Mouse (Mus musculus) kidney, postnatal 14 days (tissue): Measurements from ENCODE around the gene Tjap1.

ENCODE experiments used
- DNase-seq: peaks from one replicate; pipeline ENCODE4 v3.0.0; 2022; ENCODE audit warnings: mixed read lengths

The Tjap1 gene

DNA sequence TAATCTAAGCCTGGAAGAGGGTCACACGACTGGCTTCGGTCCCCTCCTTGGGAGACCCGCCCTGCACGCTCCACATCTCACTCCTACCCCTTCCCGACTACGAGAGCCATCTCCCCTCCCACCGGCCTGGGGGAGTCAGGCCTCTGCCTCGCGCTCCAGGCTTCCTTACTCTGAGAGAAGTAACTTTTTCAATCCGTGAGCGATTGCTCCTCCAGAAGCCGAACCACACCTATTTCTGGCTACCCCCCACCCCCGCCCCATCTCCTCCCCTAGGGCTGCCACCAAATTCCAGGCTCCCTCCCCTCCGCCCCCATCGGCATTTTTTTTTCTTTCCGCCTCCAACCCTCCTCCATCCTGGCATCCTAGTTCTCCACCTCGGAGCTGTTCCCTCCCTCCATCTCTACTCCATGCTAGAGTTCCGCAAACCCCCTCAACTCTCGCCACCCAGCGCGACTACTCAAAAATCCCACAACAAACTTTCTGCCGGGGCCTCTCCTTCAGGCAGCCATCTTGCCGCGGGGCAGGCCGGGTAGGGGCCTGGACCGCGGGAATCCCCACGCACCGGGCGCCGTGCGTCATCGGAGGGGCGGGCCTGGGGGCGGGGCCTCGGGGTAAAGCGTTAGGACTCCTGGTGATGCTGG, at the start of gene Tjap1:
Gene Tjap1 (minus strand): TSS at position 544 of the 641 bp plus-strand sequence.
- peak; percentile 94 for DNase-seq

DNA sequence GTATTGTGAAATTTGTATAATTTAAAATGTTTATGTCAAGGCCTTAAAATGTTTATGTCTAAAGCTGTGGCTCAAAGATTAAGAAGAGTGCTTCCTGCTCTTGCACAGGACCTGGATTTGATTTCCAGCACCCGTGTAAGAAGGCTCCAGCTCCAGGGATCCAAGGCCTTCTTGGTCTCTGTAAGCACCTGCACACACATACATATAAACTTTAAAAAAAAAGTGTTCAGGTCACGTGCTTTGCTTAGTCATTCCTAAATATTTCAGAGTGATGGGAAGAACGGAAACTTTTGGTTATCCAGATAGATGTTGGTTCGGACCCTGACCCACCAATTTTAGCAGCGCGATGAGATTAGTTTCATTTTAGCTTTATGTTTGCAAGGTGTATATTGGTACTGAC, 45.9 kb upstream of the Tjap1 start:
- DNase-seq: no peak

DNA sequence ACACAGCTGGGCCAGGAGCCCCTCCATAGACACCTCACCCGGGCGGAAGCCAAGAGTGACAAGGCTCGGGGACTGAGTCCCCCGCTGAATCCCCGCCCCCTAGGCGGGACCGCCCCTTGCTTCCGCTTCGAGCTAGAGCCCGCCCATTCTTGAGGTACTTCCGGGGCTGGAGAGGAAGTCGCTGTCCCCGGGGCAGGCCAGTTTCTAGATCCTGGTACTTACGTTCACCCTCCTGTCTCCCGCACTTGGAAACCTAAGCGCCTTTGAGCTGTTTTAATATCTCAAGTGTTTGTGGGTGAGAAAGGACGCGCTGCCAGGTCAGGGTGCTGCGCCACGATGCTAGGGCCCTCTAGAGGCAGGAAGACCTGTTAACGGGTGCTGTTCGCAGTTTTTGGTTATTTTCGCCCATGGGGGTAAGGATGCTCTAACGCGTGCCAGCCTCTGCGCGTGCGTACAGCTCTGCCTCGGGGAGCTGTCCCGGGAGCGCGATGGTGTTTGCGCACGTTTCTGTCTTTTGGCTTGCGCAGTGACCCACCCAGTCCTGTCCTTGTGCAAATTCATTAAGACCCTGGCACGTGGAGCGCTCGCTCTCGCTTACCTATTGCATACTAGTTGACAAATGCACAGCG, 45.2 kb upstream of the Tjap1 start, which contains the start of gene Abcc10:
Gene Abcc10 (minus strand): TSS at position 447 of the 629 bp plus-strand sequence.
- peak; percentile 96 for DNase-seq

DNA sequence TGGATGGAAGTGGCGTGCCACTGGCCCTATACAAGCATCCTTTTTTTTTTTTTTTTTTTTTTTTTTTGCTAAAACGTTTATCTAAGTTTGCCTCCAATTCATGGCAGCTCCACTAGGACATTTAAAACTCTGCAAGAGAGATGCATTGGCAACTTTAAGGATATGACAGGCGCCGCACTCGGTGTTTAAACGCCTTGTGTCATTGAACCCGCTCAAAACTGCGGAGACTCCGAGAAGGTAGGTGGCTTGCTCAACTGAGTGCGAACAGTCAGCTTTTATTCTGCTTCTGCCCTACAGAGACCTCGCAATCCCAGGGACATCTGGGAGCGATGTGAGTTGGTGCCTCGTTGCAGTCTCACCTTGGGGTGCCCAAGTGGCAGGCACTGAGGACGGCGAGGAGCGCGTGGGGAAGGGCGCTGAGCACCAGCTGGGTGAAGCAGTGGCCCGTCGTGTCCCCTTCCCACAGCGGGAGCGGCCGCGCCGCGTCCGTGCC, 44.6 kb upstream of the Tjap1 start:
- no peak for DNase-seq

DNA sequence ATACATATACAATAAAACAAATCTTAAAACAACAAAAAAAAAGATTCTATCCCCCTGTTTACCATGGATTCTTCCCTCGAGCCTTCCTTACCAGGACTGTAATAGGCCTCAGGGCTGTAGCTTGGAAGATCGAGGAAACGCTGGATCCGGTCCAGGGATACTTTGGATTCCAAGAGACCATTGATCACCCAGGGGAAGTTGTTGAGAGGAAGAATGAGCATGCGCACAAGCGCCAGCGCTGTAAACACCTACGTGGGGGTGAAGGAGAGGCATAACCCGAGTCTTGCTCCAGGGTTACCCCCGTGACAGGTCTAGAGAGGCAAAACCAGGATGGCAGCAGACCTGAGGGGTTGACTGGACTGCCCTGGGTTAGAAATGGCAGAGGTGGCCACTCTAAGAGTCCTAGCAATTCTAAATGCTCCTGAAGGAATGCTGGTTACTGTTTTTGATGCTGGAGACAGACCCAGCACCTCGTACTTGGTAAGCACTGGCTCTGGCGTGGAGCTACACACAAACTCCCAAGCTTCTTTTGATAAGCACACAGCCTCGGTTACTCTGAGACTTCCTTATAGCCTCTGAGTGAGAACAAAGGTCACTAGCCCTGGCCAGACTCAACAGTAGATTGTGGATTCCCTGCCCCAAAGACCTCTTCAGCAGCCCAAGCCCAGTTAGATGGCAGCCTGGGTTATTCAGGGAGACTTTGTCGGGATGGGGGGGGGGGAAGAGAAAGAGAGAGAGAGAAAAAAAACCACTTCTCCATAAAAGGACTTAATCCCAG, 39.4 kb upstream of the Tjap1 start:
- no peak for DNase-seq

DNA sequence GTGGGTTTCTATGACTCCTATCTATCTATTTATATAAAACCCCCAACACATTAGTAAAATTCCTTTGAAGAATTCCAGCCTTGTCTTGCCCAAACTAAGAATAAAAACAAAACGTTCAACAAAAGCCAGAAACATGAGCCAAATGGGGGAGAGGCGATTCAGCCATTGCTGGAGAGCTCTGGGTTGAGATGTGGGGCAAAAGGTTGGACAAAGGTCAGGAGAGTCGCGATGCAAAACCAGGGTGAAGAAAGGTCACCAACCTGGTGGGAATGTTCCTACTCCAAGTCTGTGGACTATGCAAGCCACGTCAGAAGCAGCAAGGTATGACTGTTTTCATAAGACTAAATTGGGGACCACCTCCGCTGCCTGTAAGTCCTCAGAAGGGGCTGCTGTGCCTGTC, 37.7 kb upstream of the Tjap1 start:
- DNase-seq: no peak

DNA sequence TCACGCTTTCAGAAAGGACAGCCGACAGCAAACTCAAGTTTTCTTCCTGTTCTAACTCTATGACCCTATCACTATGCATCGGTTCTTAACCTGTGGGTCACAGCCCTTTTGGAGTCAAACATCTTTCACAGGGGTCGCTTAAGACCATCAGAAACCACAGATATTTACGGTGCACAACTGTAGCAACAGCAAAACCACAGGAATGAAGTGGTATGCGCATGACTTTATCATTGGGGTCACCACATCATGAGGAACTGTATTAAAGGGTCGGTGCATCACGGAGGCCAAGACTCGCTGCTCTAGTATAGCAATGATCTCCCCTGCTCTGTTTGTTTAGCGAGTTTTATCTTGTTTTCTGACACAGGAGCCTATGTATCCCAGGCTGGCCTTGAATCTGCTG, 33.0 kb upstream of the Tjap1 start:
- DNase-seq: no peak

DNA sequence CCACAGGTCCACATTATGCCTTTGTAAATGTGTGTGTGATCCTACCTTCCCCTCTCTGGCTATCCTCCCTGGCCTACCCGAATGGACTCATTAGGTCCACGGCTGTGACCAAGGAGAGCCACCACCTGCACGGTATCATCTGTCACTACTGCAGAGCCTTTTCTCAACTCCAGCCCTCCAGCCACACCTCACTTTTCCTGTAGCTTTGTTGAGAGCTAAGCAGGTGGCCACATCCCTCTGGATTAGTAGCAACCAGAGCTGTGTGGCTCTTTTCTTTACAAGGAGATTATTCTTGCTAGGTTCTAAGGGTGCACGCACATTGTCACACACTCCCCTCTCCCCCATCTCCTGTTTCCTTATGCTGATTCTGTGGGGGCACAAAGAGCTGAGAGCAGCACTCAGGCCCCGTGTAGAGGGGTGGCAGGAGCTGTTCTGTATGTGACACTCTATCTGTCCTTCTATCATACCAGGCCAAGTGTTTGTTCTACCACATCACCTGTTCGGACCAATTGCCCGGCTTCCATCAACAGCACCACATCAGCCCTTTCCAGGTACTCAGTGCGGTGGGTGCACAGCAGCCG, 30.4 kb upstream of the Tjap1 start:
- DNase-seq: no peak

DNA sequence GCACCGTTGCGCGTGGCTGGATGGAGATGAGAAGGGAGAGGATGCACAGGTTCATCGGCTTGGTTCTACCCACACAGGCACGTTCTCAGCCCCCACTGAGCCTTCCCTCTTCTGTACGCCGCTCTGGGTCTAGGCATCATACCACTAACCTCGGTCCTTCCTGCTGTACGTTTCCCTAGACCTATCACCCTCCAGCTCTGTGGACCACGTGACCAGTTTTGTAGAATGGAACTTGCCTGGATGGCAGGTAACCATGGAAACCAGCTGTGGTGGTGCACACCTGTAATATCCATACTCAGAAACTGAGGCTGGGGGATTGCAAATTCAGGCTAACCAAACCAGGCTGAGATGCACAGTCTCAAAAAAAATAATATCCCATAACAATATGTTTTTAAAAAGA, 27.7 kb upstream of the Tjap1 start:
- no peak for DNase-seq

DNA sequence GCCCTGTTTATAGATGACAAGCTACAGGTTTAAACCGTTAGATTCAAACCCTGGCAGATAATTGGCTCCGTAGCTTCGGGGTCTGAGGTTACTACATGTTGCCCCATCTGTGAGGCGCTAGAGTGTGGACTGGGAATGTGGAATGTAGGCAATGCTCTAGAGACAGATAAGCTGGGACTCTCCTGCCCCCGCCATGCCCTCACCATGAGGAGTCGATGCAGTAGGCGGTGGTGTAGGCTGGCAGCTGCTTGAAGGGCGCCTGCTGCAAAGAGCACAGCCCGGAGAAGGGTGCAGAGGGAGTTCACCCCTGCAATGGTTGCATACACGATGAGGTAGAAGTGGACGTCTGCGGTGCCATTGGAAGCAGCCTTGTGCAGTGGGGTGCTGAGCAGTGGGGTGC, 27.0 kb upstream of the Tjap1 start:
- no peak for DNase-seq

DNA sequence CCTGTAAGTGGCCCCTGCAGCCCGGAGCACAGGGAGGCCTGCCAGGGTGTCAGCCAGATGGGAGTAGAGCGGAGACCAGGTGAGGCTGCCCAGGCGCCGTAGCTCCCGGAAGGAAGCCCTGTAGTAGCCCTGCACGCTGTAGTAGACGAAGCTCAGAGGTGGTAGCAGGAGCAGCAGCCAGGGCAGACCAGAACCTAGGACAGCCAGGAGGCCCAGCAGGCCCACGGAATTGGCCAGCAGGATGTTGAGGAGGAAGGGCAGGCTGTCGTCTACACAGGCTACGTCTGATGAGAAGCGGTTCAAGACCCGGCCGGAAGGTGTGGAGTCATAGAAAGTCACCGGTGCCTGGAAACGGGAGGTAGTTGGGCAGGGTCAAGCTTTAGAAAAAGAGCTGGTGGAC, 24.1 kb upstream of the Tjap1 start:
- no peak for DNase-seq

DNA sequence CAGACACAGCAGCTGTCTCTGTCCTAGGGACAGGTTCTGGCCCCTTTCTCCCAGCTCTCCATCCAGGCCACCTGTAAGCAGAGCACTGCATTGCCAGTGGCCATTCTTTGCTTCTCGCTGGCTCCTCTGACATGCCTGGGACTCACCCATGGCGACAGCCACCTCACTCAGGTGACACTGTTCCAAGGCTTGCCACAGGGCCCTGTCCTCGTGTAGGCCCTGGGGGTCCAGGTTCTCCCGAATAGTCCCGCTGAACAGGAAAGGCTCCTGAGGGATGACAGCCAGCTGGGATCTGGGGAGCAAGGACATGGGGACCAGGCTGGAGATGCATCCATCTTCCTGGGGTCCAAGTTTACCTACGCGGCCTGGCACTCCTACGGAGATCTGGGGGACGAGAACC, 21.4 kb upstream of the Tjap1 start:
- DNase-seq: no peak

DNA sequence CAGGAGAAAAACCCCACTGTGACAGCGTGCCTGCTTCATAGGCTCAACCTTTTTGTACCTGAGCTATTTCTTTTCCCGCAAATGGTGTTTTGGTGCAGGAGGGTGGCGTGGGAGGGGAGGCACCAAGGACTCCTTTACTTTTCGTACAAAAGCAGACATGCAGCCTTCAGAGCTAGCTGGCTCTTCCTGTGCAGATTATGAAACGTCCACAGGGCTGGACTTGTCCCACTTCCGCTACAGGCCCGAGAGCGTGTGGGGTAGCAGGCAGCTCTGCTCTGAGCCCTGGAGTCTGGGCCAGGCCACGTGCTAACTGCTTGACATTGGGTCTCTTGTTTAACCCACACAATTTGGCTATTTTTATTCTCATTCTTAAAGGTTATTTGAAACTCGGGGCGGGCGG, 19.1 kb upstream of the Tjap1 start:
- DNase-seq: no peak

DNA sequence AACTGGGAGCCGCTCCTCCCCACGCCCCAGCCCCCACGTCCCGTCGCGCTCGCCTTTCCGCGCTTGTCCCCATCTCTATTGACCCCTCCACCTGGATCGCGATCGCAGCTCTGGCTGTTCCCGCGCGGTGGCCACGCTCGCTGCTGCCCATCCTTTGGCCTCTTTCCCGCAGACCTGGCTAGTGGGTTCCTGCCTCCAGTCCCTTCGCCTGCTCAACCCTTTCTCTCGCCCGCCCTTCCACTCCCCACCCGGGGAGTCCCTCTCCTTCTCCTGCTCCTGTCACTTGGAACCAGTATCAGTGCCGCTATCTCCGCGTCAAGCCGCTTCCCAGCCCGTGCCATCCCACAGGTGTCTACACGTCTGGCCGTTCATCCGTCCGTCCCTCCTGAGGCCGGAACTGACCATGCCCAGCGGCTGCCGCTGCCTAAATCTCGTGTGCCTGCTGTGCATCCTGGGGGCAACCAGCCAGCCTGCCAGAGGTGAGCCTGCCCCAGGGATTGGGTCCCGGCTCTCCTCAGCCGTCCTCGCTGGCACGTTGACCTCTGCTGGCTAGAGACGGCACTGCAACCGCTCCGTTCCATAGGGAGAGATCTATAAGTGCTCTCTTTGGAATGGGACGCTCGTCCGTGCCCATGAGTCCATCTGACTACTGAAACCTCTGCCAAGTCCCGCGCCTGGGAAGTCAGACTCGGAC, 15.5 kb upstream of the Tjap1 start:
- DNase-seq: peak; percentile 86

DNA sequence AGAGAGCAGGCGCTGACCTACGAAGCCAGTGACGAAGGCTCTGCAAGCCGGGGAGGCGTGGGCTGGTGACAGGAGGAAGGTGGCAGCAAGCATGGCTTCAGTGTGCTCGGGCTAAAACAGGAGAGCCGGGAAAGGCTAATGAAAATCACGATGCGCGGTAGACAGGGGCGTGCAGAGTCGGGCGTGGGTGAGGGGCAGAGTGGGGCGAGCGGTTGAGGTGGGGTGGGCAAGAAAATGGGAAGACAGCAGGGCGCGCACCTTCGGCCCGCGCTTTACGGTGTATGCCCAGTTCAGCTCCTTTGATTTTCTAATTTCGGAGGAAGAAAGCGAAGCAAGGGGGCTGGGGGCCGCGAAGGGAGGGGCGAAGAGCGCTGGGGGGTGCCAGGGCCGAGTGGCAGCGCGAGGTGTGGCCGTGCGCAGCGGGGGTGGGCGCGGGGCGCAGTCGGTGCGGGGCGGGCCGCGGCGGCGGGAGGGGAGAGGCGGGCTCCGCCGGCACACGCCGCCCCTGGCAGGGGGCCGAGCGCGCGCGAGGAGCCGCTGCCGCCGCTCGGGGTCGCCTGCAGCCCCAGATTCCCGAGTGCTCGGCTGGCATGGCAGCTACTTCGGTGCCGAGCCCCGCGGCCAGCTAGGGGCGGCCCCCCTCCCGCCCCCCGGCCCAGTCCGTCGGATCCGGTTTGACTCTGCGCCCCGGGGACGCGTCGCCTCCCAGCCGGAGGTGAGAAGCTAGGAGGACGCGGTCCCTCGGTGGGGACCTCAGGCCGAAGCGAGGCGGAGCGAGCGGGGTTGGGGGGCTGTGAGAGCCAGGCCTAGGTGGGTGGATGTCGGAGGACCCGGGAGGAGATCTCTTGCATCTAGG, 14.8 kb upstream of the Tjap1 start, which contains the start of gene Dlk2:
Gene Dlk2 (plus strand): TSS at position 58 of the 856 bp plus-strand sequence.
- DNase-seq: no peak

DNA sequence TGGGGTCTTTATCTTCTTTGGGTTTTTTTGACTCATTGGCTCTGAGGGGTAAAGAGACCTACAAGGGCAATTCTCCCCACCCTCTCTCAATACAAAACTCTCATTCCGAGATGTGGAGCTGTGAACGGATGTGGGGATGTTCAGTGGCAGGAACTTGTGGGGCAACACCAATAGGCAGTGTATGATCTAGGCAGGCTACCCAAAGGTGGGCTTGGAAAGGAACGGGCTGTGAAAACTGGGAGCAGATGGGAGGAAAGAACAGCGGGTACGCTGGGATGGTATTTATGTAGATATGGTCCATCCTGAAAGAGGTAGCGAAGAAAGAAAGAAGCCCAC, 14.2 kb upstream of the Tjap1 start:
- DNase-seq: no peak

DNA sequence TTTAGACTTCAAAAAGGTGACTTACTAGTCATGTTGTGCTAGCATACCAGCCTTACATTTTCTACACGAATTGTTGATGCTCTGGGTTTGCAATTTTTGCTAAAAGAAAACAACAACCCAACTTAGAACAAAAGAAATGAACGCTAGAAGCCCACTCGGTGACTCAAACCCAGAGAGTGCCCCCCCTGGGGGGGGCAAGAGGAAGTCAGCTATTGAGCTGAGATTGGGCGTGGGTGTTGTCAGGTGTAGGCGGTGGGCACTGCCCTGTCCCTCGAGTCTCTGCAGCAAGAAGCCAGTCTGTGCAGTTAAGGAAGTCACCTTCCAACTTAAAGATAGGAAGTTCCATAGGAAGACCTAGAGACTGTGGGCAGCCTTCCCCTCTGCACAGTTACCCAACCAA, 13.8 kb upstream of the Tjap1 start:
- no peak for DNase-seq

DNA sequence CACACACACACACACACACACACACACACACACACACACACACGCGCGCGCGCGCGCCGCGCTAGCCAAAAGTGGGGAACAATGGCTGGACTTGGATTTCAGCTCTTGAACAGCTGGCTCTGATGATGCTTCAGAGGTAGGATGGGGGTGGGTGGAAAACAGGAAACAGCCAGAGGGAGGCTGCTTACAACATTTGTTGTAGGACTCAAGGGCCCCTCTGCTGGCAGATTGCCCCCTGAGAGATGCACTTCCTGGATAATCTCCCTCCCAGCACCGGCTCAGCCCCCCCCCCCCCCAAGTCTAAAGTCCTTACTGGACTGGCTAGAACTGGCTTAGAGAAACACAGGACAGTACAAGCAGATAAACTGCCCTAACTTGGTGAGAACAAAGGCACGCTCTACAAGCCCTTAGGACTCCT, 4.9 kb upstream of the Tjap1 start:
- peak; percentile 88 for DNase-seq

DNA sequence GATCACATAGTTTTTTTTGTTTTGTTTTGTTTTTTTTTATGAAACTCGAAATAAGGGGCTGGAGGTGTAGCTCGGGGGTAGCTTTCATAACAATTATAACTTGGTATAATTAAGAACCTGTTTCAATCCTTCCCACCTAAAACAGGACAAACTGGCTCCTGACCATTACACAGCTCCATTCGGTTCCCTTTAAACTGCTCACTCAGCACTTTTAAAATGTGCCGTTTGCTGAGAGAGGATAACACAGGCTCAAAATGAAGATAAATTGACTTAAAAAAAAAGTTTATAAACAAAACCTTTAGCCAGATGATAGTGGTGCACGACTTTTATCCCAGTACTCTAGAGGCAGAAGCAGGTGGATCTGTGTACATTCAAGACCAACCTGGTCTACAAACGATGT, 2.6 kb upstream of the Tjap1 start:
- DNase-seq: no peak

DNA sequence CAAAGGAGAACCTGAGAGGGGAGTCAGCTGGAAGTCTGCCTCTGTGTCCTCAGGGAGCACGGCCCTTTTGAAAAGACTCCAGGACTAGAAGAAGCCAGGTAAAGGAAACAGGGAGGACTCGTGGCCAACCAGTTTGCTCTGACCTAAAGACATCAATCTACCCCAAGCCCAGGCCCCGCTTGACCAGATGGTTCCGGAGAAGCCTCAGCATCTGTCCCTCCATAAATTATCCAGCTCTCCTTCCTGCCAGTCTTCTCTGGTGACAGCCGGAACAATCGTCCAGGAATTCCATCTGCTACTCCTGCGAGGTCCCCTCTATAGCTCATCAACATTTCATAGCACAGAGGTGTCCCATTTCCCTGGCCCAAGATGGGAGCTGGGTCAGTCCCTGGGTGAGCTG, 1.8 kb upstream of the Tjap1 start:
- no peak for DNase-seq

DNA sequence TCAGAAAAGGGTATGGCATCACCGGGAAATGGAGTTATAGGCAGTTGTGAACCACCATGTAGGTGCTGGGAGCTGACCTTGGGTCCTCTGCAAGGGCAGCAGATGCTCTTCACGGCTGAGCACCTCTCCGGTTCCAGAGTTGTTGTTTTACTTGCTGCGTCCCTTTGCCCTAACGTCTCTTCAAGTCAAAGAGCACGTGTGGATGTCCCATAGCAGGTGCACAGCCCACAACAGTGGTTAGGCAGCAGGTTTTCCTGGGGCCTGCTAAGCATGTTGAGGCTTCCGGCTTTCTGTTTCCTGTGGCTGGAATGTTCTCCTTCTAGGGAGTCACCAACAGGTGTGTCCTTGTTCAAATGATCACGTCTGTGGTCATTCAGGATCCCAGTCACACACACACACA, 1.1 kb upstream of the Tjap1 start:
- no peak for DNase-seq

DNA sequence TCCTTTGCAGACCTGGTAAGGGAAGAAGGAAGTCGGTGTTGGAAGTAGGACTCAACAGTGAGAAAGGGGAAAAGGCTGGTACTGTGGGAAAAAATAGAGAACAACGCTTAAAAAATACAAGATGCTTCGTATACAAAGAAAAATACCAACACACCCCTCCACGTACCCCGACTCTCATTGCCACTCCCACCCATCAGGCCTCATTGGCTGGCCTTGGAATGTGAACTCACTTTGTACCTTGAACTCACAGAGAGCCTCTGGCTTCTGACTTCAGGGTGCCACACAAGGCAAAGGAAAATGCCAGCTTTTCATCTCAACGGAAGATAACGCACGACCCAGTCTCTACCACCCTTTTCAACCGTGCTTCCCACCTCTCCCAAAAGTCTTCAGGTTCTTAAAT, 314 bp upstream of the Tjap1 start:
- DNase-seq: no peak
